Mouse (Mus musculus): ENCODE measurements around the gene Tcerg1l. TPM values are rescaled to one million over a fixed set of nuclear protein-coding genes. Genes with fewer than 3 reads are reported as not detected.

Tcerg1l gene
- polyA plus RNA-seq, 1 experiment, result 6.1 TPM

GRCm38 (mm10) chr7:138374376-138374775 is 23.2 kb downstream of the Tcerg1l start:
- Histone ChIP-seq H3K4me3 (ENCODE audit: insufficient read depth, low read length) (no peak overlapping the region), H3K27ac (ENCODE audit: insufficient read depth, low read length) (no peak overlapping the region), H3K4me1 (ENCODE audit: control insufficient read depth, insufficient read depth, low read length) (no peaks in the 10 kb centered on the region)
- no peak for TF ChIP-seq CTCF (IDR thresholded peaks at IDR 0.05; ENCODE audit: extremely low read depth, insufficient read depth, low read length)
- TF ChIP-seq POLR2A (IDR thresholded peaks at IDR 0.05; ENCODE audit: extremely low read depth, insufficient read depth, low read length), result no peak

DNA sequence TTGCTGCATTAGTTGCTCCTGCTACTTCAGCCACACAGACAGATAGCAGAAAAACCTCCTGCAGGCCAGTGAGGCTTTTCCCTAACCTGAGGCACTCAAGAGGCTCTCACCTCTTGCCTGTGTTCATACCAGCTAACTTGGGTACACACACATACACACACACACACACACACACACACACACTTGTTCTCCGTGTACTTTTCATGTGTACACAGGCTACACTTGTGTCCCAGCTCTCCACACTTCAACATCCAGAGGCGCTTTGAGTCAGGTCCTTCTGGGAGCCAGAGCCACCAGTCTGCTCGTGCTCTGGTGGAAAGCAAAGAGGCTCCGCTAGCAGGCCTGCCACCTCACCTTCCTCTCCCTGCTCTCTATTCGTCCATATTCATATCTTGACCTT is 24.0 kb downstream of the Tcerg1l start:
- Histone ChIP-seq H3K4me1 (ENCODE audit: control insufficient read depth, insufficient read depth, low read length) (no peaks in the 10 kb centered on the region), H3K27ac (ENCODE audit: insufficient read depth, low read length) (no peak overlapping the region), H3K4me3 (ENCODE audit: insufficient read depth, low read length) (no peak overlapping the region)
- TF ChIP-seq POLR2A (IDR thresholded peaks at IDR 0.05; ENCODE audit: extremely low read depth, insufficient read depth, low read length) (no peak), CTCF (IDR thresholded peaks at IDR 0.05; ENCODE audit: extremely low read depth, insufficient read depth, low read length) (no peak)

- Histone ChIP-seq H3K4me3 (ENCODE audit: insufficient read depth, low read length) (no peak overlapping the region), H3K4me1 (ENCODE audit: control insufficient read depth, insufficient read depth, low read length) (no peaks in the 10 kb centered on the region), H3K27ac (ENCODE audit: insufficient read depth, low read length) (no peak overlapping the region)
- no peak for TF ChIP-seq CTCF (IDR thresholded peaks at IDR 0.05; ENCODE audit: extremely low read depth, insufficient read depth, low read length)
- no peak for TF ChIP-seq POLR2A (IDR thresholded peaks at IDR 0.05; ENCODE audit: extremely low read depth, insufficient read depth, low read length)
Observed at GRCm38 (mm10) chr7:138367570-138367969, 30.0 kb downstream of the Tcerg1l start.

- H3K4me3 ChIP-seq (ENCODE audit: insufficient read depth, low read length), result no peak overlapping the region
- TF ChIP-seq POLR2A (IDR thresholded peaks at IDR 0.05; ENCODE audit: extremely low read depth, insufficient read depth, low read length) (no peak), CTCF (IDR thresholded peaks at IDR 0.05; ENCODE audit: extremely low read depth, insufficient read depth, low read length) (no peak)
- H3K4me1 ChIP-seq (ENCODE audit: control insufficient read depth, insufficient read depth, low read length), result no peaks in the 10 kb centered on the region
- no peak overlapping the region for H3K27ac ChIP-seq (ENCODE audit: insufficient read depth, low read length)
Observed at GRCm38 (mm10) chr7:138365519-138365918, 32.0 kb downstream of the Tcerg1l start.

GRCm38 (mm10) chr7:138357475-138357874 is 40.1 kb downstream of the Tcerg1l start:
- H3K4me1 ChIP-seq (ENCODE audit: control insufficient read depth, insufficient read depth, low read length), result no peaks in the 10 kb centered on the region
- no peak for TF ChIP-seq CTCF (IDR thresholded peaks at IDR 0.05; ENCODE audit: extremely low read depth, insufficient read depth, low read length)
- TF ChIP-seq POLR2A (IDR thresholded peaks at IDR 0.05; ENCODE audit: extremely low read depth, insufficient read depth, low read length), result no peak
- no peak overlapping the region for H3K4me3 ChIP-seq (ENCODE audit: insufficient read depth, low read length)
- no peak overlapping the region for H3K27ac ChIP-seq (ENCODE audit: insufficient read depth, low read length)

DNA sequence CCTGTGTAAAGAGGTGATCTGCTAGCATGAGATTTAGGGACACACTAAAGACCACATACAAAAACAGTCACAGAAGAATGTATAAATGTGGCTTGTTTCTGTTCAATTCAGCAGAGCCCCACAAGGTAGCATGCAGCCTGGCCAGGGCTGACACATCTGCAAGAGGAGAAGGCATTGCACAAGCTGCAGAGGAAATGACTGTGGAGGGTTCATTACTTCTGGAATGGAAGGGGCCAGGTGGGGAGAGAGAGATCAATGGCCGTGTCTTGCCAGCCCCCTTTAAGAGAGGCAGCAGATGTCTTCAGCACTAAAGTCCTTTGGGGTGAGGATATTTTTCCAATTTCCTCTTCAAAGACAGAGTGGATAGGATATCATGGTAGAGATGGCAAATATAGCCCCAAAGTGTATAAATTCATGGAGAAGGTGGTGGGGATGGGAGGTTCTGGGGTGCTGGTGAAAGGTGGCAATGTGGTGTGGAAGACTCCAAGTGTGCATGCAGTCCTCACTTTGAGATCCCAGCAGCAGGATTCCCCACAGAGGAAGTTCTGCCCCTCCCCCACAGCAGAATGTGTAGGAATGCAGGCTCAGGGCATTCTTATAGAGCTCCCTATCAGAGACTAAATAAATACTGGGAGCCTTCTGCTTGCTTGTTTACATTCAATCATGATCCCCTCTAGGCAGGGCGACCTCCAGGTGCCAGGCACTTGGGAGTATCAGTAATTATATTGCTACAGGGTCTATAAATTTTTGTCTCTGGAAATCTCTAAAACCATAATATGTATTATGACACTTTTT is 40.7 kb downstream of the Tcerg1l start:
- Histone ChIP-seq H3K4me3 (ENCODE audit: insufficient read depth, low read length) (no peak overlapping the region), H3K4me1 (ENCODE audit: control insufficient read depth, insufficient read depth, low read length) (no peaks in the 10 kb centered on the region), H3K27ac (ENCODE audit: insufficient read depth, low read length) (no peak overlapping the region)
- TF ChIP-seq POLR2A (IDR thresholded peaks at IDR 0.05; ENCODE audit: extremely low read depth, insufficient read depth, low read length), result no peak
- no peak for TF ChIP-seq CTCF (IDR thresholded peaks at IDR 0.05; ENCODE audit: extremely low read depth, insufficient read depth, low read length)

GRCm38 (mm10) chr7:138345451-138345850 is 52.1 kb downstream of the Tcerg1l start:
- H3K4me1 ChIP-seq (ENCODE audit: control insufficient read depth, insufficient read depth, low read length), result no peaks in the 10 kb centered on the region
- no peak overlapping the region for H3K27ac ChIP-seq (ENCODE audit: insufficient read depth, low read length)
- no peak overlapping the region for H3K4me3 ChIP-seq (ENCODE audit: insufficient read depth, low read length)
- no peak for TF ChIP-seq POLR2A (IDR thresholded peaks at IDR 0.05; ENCODE audit: extremely low read depth, insufficient read depth, low read length)
- TF ChIP-seq CTCF (IDR thresholded peaks at IDR 0.05; ENCODE audit: extremely low read depth, insufficient read depth, low read length), result no peak

DNA sequence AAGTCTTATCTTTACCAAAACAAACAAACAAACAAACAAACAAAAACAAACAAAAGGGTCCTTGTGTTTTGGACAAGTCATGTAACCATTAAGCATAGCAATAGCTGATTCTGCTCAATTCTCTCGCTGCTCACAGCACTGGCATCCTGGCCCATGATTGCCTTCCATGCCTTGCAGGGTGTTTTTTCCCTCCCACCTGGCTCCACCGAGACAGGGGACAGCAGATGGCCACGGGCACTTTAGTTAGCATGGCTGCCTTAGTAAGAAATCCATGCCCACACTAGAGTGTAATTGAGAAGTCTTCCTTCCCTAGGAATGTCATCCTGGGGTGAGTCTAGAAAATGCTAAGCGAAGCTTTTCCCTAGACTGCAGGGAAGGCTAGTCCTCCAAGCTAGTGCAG is 59.1 kb downstream of the Tcerg1l start:
- TF ChIP-seq POLR2A (IDR thresholded peaks at IDR 0.05; ENCODE audit: extremely low read depth, insufficient read depth, low read length) (no peak), CTCF (IDR thresholded peaks at IDR 0.05; ENCODE audit: extremely low read depth, insufficient read depth, low read length) (no peak)

GRCm38 (mm10) chr7:138337946-138338345 is 59.6 kb downstream of the Tcerg1l start:
- TF ChIP-seq CTCF (IDR thresholded peaks at IDR 0.05; ENCODE audit: extremely low read depth, insufficient read depth, low read length) (no peak), POLR2A (IDR thresholded peaks at IDR 0.05; ENCODE audit: extremely low read depth, insufficient read depth, low read length) (no peak)
- Histone ChIP-seq H3K27ac (ENCODE audit: insufficient read depth, low read length) (no peak overlapping the region), H3K4me3 (ENCODE audit: insufficient read depth, low read length) (no peak overlapping the region), H3K4me1 (ENCODE audit: control insufficient read depth, insufficient read depth, low read length) (no peaks in the 10 kb centered on the region)

More for the DNA sequence above, 59.1 kb downstream of the Tcerg1l start:
- H3K4me3 ChIP-seq (ENCODE audit: insufficient read depth, low read length), result no peak overlapping the region
- H3K27ac ChIP-seq (ENCODE audit: insufficient read depth, low read length), result no peak overlapping the region
- no peaks in the 10 kb centered on the region for H3K4me1 ChIP-seq (ENCODE audit: control insufficient read depth, insufficient read depth, low read length)

DNA sequence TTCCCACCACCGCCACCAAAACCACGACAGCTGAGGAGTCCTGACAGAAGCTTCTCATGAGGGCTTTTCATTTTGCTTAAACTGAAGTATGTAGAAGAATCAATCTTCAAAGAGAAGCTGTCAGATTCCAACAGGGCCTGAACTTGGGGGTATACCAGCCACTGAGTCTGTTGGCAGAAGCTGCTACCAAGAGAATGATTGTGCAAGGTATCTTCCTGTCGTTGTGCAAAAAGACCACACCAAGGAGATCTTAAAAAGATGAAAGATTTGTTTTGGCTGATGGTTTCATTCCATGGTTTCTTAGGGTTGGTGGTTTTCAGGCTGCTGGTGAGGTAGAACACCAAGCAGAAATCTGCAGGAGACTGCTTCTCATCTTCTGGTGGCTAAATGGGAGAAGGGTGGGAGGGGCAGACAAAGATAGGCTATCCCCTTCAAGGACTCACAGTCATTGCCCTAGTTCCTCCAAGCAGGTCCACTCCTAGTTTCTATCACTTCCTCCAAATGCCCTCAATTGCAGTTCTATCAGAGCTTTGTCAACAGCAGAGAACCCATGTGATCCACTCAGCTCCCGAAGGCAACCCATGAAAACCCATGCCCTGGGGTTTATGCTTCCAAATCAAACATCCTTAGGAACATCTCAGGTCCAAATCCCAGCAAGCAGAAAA is 64.9 kb downstream of the Tcerg1l start:
- no peaks in the 10 kb centered on the region for H3K4me1 ChIP-seq (ENCODE audit: control insufficient read depth, insufficient read depth, low read length)
- no peak for TF ChIP-seq CTCF (IDR thresholded peaks at IDR 0.05; ENCODE audit: extremely low read depth, insufficient read depth, low read length)
- no peak for TF ChIP-seq POLR2A (IDR thresholded peaks at IDR 0.05; ENCODE audit: extremely low read depth, insufficient read depth, low read length)

More for the DNA sequence above, 64.9 kb downstream of the Tcerg1l start:
- H3K27ac ChIP-seq (ENCODE audit: insufficient read depth, low read length), result no peak overlapping the region
- no peak overlapping the region for H3K4me3 ChIP-seq (ENCODE audit: insufficient read depth, low read length)

Measured in cortical plate, adult 2 months (tissue).